Mouse (Mus musculus) heart, embryonic 15.5 days (tissue): ENCODE measurements around the gene Arvcf. TPM values are rescaled to one million over a fixed set of nuclear protein-coding genes. Genes with fewer than 3 reads are reported as not detected.
A peak's percentile ranks its signal among the peaks of the same experiment; 100 is the strongest.

ENCODE experiments used
- ATAC-seq: fragments of 200-750 bp; cut with Nextera tagmentation; replicated peaks from 2 replicates; pipeline ENCODE4 v1.8.0; 2017; ENCODE audit warnings: low read depth, moderate TSS enrichment; ENCODE audit not compliant: insufficient number of reproducible peaks, insufficient read depth, low FRiP score
- H3K27ac ChIP-seq: fragments of 300-500 bp; sonication (generic); 2 replicates; pipeline ENCODE4 v1.5.1; 2015; ENCODE audit warnings: mild to moderate bottlenecking, inconsistent platforms
- H3K27me3 ChIP-seq: fragments of 300-500 bp; sonication (generic); 2 replicates; pipeline ENCODE4 v1.6.1; 2015; ENCODE audit warnings: inconsistent platforms
- H3K36me3 ChIP-seq: fragments of 300-500 bp; sonication (generic); 2 replicates; pipeline ENCODE4 v1.6.1; 2015; ENCODE audit warnings: mild to moderate bottlenecking, inconsistent platforms
- H3K4me1 ChIP-seq: fragments of 300-500 bp; sonication (generic); replicated peaks from 2 replicates; pipeline ENCODE4 v1.6.1; 2015; ENCODE audit warnings: inconsistent platforms
- H3K4me2 ChIP-seq: fragments of 300-500 bp; sonication (generic); 2 replicates; pipeline ENCODE4 v1.6.1; 2015; ENCODE audit warnings: inconsistent platforms, mild to moderate bottlenecking, moderate library complexity
- H3K4me3 ChIP-seq: fragments of 300-500 bp; sonication (generic); 2 replicates; pipeline ENCODE4 v1.5.1; 2015; ENCODE audit warnings: mild to moderate bottlenecking, inconsistent platforms
- H3K9ac ChIP-seq: fragments of 300-500 bp; sonication (generic); 2 replicates; pipeline ENCODE4 v1.6.1; 2015; ENCODE audit warnings: mild to moderate bottlenecking, inconsistent platforms
- H3K9me3 ChIP-seq: fragments of 300-500 bp; sonication (generic); replicated peaks from 2 replicates; pipeline ENCODE4 v1.6.1; 2016; ENCODE audit warnings: inconsistent platforms
- WGBS: fragments of 180-500 bp; shearing (Covaris S2); methylation state at CpG from one replicate; pipeline ENCODE4 v1.1.7; 2015; ENCODE audit warnings: mixed read lengths; 5-methylcytosine and 5-hydroxymethylcytosine counted together
- polyA plus RNA-seq: library from polyadenylated mRNA; unstranded; fragments of >200 nt; fragmentation: Nextera tagmentation; extraction: Ambion mirVana; gene quantifications from 2 replicates; pipeline ENCODE4 v1.2.1, GENCODE M21; 2015

The Arvcf gene
- polyA plus RNA-seq, 1 experiment from 2014 or later, result 28.4 TPM

DNA sequence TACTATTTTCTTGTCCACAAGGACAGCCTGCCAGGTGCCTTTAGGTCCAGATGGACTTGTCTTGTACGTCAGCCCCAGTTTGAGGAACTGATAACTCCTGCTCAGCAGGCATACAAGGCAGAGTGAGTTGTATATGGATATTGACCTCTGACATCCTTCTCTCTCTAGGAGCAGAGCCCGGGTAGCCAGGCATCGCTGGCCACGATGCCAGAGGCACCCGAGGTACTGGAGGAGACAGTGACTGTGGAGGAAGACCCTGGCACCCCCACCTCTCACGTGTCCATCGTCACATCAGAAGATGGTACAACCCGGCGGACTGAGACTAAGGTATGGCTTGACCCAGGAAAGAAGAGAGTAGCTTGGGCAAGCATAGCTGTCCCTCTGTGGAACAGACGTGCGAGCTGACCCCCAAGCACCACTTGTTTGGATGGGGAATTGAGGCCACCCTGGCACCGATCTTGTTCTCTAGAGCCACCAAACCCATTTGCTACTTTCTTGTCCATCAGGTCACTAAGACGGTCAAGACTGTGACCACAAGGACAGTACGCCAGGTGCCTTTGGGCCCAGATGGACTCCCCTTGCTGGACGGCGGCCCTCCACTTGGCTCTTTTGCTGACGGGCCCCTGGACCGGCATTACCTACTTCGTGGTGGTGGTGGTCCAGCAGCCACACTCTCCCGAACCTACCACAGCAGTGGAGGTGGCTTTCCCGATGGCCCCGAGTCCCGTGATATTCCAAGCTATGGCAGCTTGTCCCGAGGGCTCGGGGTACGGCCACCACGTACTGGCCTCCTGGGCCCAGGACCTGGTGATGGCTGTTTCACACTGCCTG, 49.0 kb downstream of the Arvcf start:
- Histone ChIP-seq H3K4me1 (peaks cover 57% of the 10 kb centered on the region), H3K4me3 (no peak overlapping the region)
- ATAC-seq, result no peak

DNA sequence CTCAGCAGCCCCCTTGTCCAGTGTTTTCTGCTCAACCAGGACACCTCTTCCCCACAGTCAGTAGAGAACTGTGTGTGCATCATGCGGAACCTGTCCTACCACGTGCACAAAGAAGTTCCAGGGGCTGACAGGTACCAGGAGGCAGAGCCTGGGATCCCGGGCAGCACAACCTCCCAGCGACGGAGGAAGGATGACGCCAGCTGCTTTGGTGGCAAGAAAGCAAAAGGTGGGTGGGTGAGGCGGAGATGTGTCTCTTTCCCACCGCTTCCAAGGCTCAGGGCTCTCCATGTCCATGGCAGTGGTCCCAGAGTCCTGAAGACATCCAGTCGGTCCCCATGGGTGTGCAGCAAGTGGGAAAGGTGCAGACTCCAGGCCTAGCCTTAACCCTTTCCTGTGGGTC, 52.0 kb downstream of the Arvcf start:
- no peaks in the 10 kb centered on the region for H3K9me3 ChIP-seq
- no peaks in the 10 kb centered on the region for H3K27me3 ChIP-seq
- no peak for ATAC-seq
- no peak overlapping the region for H3K4me3 ChIP-seq
- H3K36me3 ChIP-seq, result peaks cover 69% of the 10 kb centered on the region
- H3K9ac ChIP-seq, result no peak overlapping the region
- H3K4me2 ChIP-seq, result no peak overlapping the region
- H3K4me1 ChIP-seq, result peaks cover 34% of the 10 kb centered on the region
- WGBS, result 68% methylated on average over 9 of the region's 9 CpGs
- peak overlapping the region; percentile 32 for H3K27ac ChIP-seq

More for the DNA sequence above, 49.0 kb downstream of the Arvcf start:
- Histone ChIP-seq H3K27me3 (no peaks in the 10 kb centered on the region), H3K27ac (peak overlapping the region; percentile 95), H3K9me3 (no peaks in the 10 kb centered on the region), H3K36me3 (peaks cover 43% of the 10 kb centered on the region), H3K4me2 (no peak overlapping the region), H3K9ac (no peak overlapping the region)
- WGBS, result 94% methylated on average over 27 of the region's 27 CpGs

DNA sequence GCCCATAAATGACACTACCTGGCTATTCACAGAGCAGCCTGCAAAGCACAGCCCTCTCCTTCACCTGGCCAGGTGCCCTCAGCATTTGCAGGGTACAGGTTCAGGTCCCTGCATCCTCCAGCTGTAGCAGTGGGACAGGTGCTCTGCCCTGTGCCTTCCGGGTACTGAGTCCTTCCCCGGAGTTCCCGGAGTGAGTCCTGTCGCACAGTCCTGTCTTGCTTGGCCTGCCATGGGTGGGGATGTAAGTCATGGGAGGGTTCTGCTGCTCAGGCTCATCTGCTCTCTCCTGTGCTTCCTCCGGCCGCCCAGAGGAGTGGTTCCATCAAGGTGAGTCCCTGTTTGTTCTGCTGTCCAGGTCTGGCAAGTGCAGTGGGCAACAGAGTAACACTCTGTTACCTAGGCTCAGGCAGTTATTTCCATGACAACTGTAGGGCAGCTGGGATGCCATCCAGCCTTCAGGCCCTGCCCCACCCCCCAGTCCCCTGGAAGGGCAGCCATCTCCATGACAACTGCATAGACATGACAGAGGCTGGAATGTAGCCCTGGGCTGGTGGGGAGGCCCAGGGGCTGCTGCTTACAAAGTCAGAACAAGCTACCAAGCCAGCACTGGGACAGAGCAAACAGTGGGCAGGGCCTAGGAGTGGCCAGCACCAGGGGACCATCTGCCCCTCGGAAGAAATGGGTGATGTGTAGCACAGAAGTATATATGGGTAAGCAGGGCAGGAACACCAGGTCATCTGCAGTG, 52.7 kb downstream of the Arvcf start:
- peak; percentile 51 for ATAC-seq

DNA sequence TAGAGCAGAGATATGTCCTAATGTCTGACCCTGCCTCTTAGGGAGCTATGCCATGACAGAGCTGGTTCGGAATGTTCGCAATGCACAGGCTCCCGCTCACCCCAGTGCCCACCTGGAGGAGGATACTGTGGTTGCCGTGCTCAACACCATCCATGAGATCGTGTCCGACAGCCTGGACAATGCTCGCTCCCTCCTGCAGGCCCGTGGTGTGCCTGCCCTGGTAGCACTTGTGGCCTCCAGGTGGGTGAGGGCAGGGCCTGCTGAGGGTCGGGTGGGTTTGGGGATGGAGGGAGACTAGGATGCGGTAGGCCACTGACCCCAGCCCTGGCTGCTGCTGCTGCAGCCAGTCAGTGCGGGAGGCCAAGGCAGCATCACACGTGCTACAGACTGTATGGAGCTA, 55.3 kb downstream of the Arvcf start:
- H3K27me3 ChIP-seq, result no peaks in the 10 kb centered on the region
- no peak overlapping the region for H3K27ac ChIP-seq
- no peak overlapping the region for H3K9ac ChIP-seq
- H3K4me3 ChIP-seq, result no peak overlapping the region
- H3K4me2 ChIP-seq, result no peak overlapping the region
- H3K4me1 ChIP-seq, result peaks cover 44% of the 10 kb centered on the region
- H3K36me3 ChIP-seq, result peaks cover 64% of the 10 kb centered on the region
- no peaks in the 10 kb centered on the region for H3K9me3 ChIP-seq
- ATAC-seq, result no peak
- 83% methylated on average over 12 of the region's 12 CpGs for WGBS

More for the DNA sequence above, 52.7 kb downstream of the Arvcf start:
- Histone ChIP-seq H3K4me2 (no peak overlapping the region), H3K36me3 (peaks cover 72% of the 10 kb centered on the region), H3K4me1 (peaks cover 35% of the 10 kb centered on the region), H3K9ac (0 out of 2 replicates have a peak overlapping the region, but pooled peaks have one; percentile 19), H3K27ac (peak overlapping the region; percentile 32), H3K4me3 (no peak overlapping the region), H3K9me3 (no peaks in the 10 kb centered on the region), H3K27me3 (no peaks in the 10 kb centered on the region)
- WGBS, result 56% methylated on average over 7 of the region's 7 CpGs

DNA sequence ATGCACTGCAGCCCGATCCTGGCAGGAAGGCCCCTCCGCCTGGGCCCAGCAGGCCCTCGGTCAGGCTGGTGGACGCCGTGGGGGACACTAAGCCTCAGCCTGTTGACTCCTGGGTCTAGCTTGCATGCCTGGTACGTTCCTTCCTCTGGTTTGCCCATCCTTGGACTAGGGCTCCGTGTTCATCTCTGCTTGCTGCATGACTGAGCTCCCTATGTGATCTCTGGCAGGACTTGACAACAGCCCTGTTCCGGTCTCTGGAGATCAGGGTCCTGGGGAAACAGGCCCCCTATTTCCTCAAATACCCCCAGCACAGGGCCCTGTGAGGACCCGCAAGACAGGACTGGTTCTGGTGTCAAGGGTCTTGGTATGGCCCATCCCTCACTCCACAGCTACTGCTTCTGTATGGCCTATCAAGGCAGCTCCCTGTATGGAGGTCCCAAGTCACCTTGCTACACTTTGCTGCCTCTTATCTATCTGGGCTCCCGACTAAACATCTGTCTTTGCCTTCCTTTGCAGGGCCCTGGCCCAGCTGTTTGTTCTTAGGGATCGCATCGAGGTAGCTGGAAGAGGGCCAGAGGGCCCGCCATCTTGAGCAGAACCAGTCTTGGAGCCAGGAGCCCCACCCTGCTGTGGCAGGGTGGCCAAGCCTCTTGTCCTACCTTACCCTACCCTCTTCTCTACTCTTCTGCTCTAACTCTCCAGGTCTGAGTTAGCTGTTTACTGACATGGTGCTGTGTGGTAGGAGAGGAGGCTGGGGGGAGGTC, 57.3 kb downstream of the Arvcf start:
- H3K27me3 ChIP-seq, result no peaks in the 10 kb centered on the region
- no peak for ATAC-seq
- H3K4me3 ChIP-seq, result no peak overlapping the region
- H3K27ac ChIP-seq, result peak overlapping the region; percentile 50
- H3K36me3 ChIP-seq, result peaks cover 58% of the 10 kb centered on the region
- H3K4me1 ChIP-seq, result peaks cover 47% of the 10 kb centered on the region
- H3K4me2 ChIP-seq, result no peak overlapping the region
- WGBS, result 81% methylated on average over 13 of the region's 13 CpGs
- H3K9ac ChIP-seq, result peak overlapping the region; percentile 0; the same call in 1 of the 2 replicates
- H3K9me3 ChIP-seq, result no peaks in the 10 kb centered on the region

DNA sequence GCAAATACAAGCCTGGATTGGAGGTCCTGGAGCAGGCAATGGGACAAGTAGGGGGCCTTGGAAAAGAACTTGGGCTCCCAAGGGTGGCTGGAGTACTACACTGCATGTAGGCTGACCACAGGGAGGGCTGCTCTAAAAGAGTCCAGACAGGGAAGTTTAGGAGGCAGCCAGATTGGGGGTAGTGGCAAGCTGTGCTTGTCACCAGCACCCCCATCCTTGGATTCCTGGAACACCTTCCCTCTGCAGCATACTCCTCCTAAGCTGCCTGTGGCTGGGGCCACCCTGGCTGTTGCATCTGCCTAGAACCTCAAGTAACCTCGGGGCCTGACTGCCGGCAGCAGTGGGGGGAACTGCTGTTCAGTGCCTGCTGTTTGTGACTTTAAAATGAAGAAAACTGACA, 57.9 kb downstream of the Arvcf start:
- H3K36me3 ChIP-seq, result peaks cover 61% of the 10 kb centered on the region
- peaks cover 41% of the 10 kb centered on the region for H3K4me1 ChIP-seq
- ATAC-seq, result no peak
- 56% methylated on average over 2 of the region's 2 CpGs for WGBS
- peak overlapping the region; percentile 0; the same call in 1 of the 2 replicates for H3K9ac ChIP-seq
- H3K4me2 ChIP-seq, result no peak overlapping the region
- H3K27ac ChIP-seq, result peak overlapping the region; percentile 50
- H3K4me3 ChIP-seq, result no peak overlapping the region
- H3K9me3 ChIP-seq, result no peaks in the 10 kb centered on the region
- H3K27me3 ChIP-seq, result no peaks in the 10 kb centered on the region

DNA sequence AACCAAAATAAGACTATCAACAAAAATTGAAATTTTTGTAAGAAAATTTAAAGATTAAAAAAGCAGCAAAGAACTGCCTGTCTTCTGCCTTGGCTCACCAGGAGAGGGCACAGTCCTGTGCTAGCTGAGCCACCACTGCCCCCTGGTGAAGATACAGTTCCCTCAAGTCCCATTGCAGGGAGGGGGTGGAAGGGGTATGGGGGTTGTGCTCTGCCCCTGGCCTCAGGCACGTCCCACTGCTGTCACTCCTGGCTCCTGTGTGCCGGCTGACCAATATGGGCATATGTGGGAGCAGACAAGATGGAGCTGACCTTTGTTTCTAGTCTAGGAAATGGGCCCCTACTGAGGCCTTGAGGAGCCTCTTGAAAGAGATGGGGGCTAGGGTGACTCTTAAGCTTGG, 58.3 kb downstream of the Arvcf start:
- no peak overlapping the region for H3K9ac ChIP-seq
- peaks cover 36% of the 10 kb centered on the region for H3K4me1 ChIP-seq
- no peaks in the 10 kb centered on the region for H3K9me3 ChIP-seq
- H3K4me2 ChIP-seq, result no peak overlapping the region
- WGBS, result 11% methylated on average over 2 of the region's 2 CpGs
- 0 out of 2 replicates have a peak, but pooled peaks have one; percentile 40 for ATAC-seq
- no peaks in the 10 kb centered on the region for H3K27me3 ChIP-seq
- no peak overlapping the region for H3K27ac ChIP-seq
- no peak overlapping the region for H3K4me3 ChIP-seq
- H3K36me3 ChIP-seq, result peaks cover 60% of the 10 kb centered on the region

DNA sequence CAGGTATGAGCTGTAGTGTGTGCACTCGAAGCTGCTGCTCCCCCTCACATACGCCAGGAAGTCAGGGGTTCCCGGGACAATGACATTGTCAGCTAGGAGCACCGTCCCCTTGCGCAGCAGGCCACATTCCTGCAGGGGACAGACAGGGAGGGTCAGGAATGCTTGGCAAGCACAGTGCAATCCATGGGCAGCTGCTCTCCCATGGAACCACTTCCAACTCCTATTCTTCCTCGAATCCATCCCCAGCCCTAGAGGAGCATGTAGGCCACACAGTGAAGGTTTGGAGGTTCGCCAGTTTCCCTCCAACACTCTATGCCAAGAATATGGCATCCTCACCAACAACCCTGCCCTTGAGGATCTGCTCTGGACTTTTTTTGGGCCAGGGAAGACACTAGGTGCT, 59.9 kb downstream of the Arvcf start:
- Histone ChIP-seq H3K36me3 (peaks cover 46% of the 10 kb centered on the region), H3K4me1 (peaks cover 45% of the 10 kb centered on the region), H3K4me3 (no peak overlapping the region), H3K4me2 (no peak overlapping the region), H3K27me3 (no peaks in the 10 kb centered on the region), H3K27ac (peak overlapping the region; percentile 84), H3K9ac (no peak overlapping the region), H3K9me3 (no peaks in the 10 kb centered on the region)
- ATAC-seq, result peak; percentile 71
- 29% methylated on average over 7 of the region's 7 CpGs for WGBS

DNA sequence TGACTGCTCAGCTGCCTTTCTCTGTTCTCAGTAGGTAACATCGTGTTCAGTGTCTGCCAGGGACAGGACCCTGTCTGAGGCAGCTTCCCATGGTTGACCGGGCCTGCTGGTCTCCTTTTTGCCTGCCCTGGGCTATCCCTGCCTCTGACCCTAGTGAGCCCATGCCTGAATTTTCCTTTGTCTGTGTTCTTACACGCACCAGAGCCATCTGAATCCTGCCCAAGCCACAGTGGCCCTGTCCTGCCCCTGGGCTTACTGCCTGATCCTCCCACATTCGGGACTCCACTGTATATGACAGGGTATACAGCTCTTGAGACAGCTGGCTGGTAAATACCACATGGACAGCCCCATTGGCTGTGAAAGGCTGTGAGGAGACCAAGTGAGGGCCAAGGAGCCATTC, 61.8 kb downstream of the Arvcf start:
- peaks cover 45% of the 10 kb centered on the region for H3K4me1 ChIP-seq
- H3K4me2 ChIP-seq, result no peak overlapping the region
- no peak overlapping the region for H3K9ac ChIP-seq
- no peak for ATAC-seq
- peaks cover 40% of the 10 kb centered on the region for H3K36me3 ChIP-seq
- H3K27ac ChIP-seq, result no peak overlapping the region
- H3K9me3 ChIP-seq, result no peaks in the 10 kb centered on the region
- H3K27me3 ChIP-seq, result no peaks in the 10 kb centered on the region
- no peak overlapping the region for H3K4me3 ChIP-seq
- 81% methylated on average over 4 of the region's 4 CpGs for WGBS

DNA sequence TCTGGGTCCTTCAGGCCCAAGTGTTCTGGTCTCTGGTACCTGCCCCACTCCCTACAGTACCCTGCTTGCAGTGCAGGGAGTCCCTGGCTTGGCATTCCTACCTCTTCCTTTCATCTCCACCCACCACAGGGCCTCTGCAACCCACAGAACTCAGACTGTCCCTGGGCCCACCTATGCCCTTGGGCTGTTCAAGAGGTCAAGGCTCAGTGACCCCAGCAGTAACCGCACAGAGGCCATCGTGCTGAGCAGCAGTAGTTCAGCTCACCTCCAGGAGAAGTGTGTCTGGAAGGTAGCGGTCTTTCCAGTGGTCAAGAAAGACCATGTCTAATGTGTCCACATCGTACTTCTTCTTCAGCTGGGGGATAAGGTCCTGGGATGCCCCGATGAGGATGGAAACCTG, 62.4 kb downstream of the Arvcf start:
- peaks cover 41% of the 10 kb centered on the region for H3K36me3 ChIP-seq

More for the DNA sequence above, 62.4 kb downstream of the Arvcf start:
- H3K9me3 ChIP-seq, result no peaks in the 10 kb centered on the region
- H3K4me3 ChIP-seq, result no peak overlapping the region
- no peaks in the 10 kb centered on the region for H3K27me3 ChIP-seq
- H3K4me1 ChIP-seq, result peaks cover 42% of the 10 kb centered on the region
- no peak overlapping the region for H3K9ac ChIP-seq
- H3K27ac ChIP-seq, result no peak overlapping the region
- no peak overlapping the region for H3K4me2 ChIP-seq
- WGBS, result 90% methylated on average over 5 of the region's 5 CpGs
- ATAC-seq, result no peak
